Mouse (Mus musculus) intestine, embryonic 15.5 days (tissue): ENCODE measurements around the gene F12. TPM values are rescaled to one million over a fixed set of nuclear protein-coding genes. Genes with fewer than 3 reads are reported as not detected.
A peak's percentile ranks its signal among the peaks of the same experiment; 100 is the strongest.

ENCODE experiments used
- ATAC-seq: fragments of 200-750 bp; cut with Nextera tagmentation; 2 replicates; pipeline ENCODE4 v1.8.0; 2017; ENCODE audit warnings: moderate TSS enrichment, moderate library complexity
- H3K27ac ChIP-seq: fragments of 300-500 bp; sonication (generic); 2 replicates; pipeline ENCODE4 v1.5.1; 2015; ENCODE audit warnings: mild to moderate bottlenecking, inconsistent platforms
- H3K27me3 ChIP-seq: fragments of 300-500 bp; sonication (generic); replicated peaks from 2 replicates; pipeline ENCODE4 v1.6.1; 2015; ENCODE audit warnings: inconsistent platforms
- H3K36me3 ChIP-seq: fragments of 300-500 bp; sonication (generic); 2 replicates; pipeline ENCODE4 v1.6.1; 2015; ENCODE audit warnings: inconsistent platforms
- H3K4me1 ChIP-seq: fragments of 300-500 bp; sonication (generic); replicated peaks from 2 replicates; pipeline ENCODE4 v1.6.1; 2015; ENCODE audit warnings: inconsistent platforms
- H3K4me2 ChIP-seq: fragments of 300-500 bp; sonication (generic); replicated peaks from 2 replicates; pipeline ENCODE4 v1.6.1; 2015; ENCODE audit warnings: mild to moderate bottlenecking, inconsistent platforms
- H3K4me3 ChIP-seq: fragments of 300-500 bp; sonication (generic); replicated peaks from 2 replicates; pipeline ENCODE4 v1.5.1; 2015; ENCODE audit warnings: inconsistent platforms
- H3K9ac ChIP-seq: fragments of 300-500 bp; sonication (generic); 2 replicates; pipeline ENCODE4 v1.6.1; 2015; ENCODE audit warnings: inconsistent platforms
- H3K9me3 ChIP-seq: fragments of 300-500 bp; sonication (generic); 2 replicates; pipeline ENCODE4 v1.6.1; 2016; ENCODE audit warnings: inconsistent platforms
- WGBS: fragments of 180-500 bp; shearing (Covaris S2); methylation state at CpG from one replicate; pipeline ENCODE4 v1.1.7; 2015; 5-methylcytosine and 5-hydroxymethylcytosine counted together
- polyA plus RNA-seq: library from polyadenylated mRNA; unstranded; fragments of >200 nt; fragmentation: Nextera tagmentation; extraction: Ambion mirVana; gene quantifications from 2 replicates; pipeline ENCODE4 v1.2.1, GENCODE M21; 2015

The F12 gene
- polyA plus RNA-seq, 1 experiment from 2014 or later: 1.8 TPM

DNA sequence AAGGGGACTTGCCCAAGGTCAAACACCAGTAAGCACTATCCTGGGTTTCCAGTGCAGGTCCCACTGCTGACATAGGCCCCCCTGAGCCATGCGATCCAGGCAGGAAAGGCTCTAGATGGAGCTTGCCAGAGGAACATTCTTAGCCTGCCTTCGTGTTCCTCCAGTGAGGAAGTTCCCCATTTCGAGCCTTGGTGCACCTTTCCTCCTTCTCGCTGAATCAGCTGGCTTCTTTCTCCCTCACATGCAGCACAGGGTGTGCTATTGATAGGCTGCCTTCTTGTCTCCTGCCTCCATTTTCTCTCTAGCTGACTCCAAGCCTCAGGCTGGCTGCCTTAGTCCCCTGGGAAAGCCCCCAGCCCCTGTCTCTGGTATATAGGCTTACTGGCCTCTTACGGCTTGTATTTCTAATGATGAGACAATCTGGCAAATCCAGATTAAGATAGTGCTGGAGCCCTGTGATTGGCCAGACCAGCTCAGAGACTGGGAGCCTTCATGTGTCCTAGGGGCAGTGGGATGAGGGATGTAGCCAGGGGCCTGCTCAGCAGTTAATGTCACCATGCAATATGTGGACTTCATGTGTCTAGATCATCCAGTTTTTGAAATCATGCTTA, 39.3 kb upstream of the F12 start:
- Histone ChIP-seq H3K27me3 (no peaks in the 10 kb centered on the region), H3K9ac (no peak overlapping the region), H3K9me3 (no peaks in the 10 kb centered on the region), H3K36me3 (0 out of 2 replicates have a peak, but pooled peaks cover 3% of the 10 kb centered on the region), H3K4me1 (peaks cover 24% of the 10 kb centered on the region), H3K4me2 (no peak overlapping the region), H3K4me3 (no peak overlapping the region), H3K27ac (no peak overlapping the region)
- WGBS: 76% methylated on average over 5 of the region's 5 CpGs
- ATAC-seq: no peak

DNA sequence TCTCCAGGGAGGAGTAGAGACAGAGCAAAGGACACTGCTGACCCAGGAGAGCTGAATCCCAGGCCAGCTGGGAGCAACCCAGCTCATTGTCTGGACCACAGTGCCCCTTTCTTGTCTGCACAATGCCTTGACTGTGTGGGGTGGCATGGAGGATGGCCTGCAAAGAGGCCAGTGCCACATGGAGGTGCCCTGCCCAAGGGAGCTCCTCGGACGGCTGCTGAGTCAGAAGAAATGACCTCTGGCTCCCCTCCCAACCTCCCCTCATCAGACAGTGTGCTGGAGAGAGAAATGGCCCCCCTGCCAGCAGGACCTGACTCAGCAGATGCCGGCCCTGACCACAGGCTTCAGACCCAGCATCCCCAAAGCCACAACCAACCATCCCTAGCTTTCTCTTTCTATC, 38.6 kb upstream of the F12 start:
- H3K9ac ChIP-seq: no peak overlapping the region
- no peaks in the 10 kb centered on the region for H3K9me3 ChIP-seq
- no peak overlapping the region for H3K4me3 ChIP-seq
- peak overlapping the region; percentile 98 for H3K4me2 ChIP-seq
- H3K36me3 ChIP-seq: 0 out of 2 replicates have a peak, but pooled peaks cover 3% of the 10 kb centered on the region
- 0 out of 2 replicates have a peak overlapping the region, but pooled peaks have one; percentile 27 for H3K27ac ChIP-seq
- peaks cover 20% of the 10 kb centered on the region for H3K4me1 ChIP-seq
- no peaks in the 10 kb centered on the region for H3K27me3 ChIP-seq
- ATAC-seq: no peak
- WGBS: 38% methylated on average over 3 of the region's 3 CpGs

DNA sequence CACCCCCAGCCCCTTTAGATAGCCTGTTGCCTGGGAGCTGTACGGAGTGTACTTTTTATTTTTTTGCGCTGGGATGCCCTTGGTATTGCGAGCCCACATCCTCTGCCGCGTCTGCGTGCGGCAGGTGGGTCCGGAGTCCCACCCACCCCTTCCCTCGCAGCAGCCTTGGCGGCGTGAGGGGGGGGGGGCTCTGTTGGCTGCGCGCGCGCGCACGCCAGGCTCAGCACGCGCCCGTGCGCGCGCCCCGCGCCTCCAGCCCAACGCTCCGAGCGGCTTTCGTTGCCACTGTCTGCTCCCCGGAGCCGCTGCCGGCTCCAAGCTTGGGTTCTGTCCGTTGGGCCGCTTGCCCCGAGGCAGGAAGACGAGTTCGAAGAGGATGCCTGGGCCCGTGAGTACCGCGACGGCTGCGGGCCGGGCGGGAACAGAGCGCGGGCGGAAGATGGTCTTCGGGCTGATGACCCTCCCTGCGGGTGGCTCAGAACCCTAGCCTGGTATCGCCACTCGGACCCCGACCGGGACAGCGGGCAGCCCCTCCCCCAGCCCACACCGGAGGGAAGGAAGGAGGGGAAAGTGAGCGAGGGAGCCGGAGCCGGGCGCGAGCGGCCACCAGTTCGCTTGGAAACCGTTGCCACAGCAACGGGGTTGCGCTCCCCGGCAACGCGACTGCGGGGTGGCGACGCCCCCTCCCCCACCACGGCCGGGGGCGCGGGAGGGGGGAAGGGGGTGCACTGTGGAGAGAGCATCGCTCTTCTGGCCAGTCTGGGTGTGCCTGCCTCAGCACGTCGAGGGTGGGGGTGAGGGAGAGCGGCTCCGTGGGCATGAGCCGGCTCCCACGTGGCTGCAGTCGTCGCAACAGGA, 37.7 kb upstream of the F12 start, which contains the start of gene Prr7:
TSS of gene Prr7 (plus strand) at position 241 of the 858 bp plus-strand sequence.
- peak within 1 kb of the TSS; percentile 71 for H3K9ac ChIP-seq
- peak within 1 kb of the TSS; percentile 72 for H3K27ac ChIP-seq
- ATAC-seq: peak; percentile 62
- WGBS: under 1% methylated on average over 82 of the region's 84 CpGs
- H3K4me2 ChIP-seq: peak within 1 kb of the TSS; percentile 98
- H3K4me3 ChIP-seq: peak within 1 kb of the TSS; percentile 65
- peaks cover 20% of the 10 kb centered on the region for H3K4me1 ChIP-seq
- peaks cover 9% of the 10 kb centered on the region; the same call in 1 of the 2 replicates for H3K36me3 ChIP-seq
- H3K9me3 ChIP-seq: no peaks in the 10 kb centered on the region
- no peaks in the 10 kb centered on the region for H3K27me3 ChIP-seq

DNA sequence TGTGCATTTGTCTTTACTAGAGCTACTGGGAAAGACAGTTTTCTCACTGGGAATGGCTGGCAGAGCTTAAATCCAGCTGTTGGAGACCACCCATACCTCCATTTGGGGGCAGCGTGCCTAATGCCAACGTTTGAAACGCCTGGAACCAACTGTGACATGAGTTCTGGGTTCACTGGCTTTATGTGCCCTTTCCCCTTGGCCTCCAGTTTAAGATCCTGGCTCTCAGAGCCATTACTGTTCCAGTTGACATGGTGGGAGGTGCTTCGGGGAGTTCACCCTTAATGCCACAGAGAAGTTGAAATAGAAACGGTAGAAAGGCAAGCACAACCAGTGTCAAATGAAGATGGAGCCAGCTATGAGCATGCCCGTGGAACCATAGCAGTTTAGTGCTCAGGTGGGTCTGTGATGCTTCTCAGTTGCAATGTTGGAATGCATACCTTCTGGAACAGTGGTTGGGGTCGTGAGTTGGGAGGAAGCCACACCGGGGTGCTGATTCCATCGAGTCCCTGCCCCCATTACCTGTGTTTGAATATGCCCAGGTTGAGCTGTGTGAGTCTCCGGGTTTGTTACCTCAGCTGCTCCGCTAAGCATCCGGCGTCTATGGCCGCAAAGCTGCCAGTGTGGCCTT, 36.9 kb upstream of the F12 start:
- Histone ChIP-seq H3K9me3 (no peaks in the 10 kb centered on the region), H3K4me1 (peaks cover 20% of the 10 kb centered on the region), H3K4me2 (peak overlapping the region; percentile 98), H3K9ac (peak overlapping the region; percentile 71; the same call in 1 of the 2 replicates), H3K36me3 (peaks cover 15% of the 10 kb centered on the region), H3K27ac (peak overlapping the region; percentile 72; the same call in 1 of the 2 replicates), H3K4me3 (peak overlapping the region; percentile 65), H3K27me3 (no peaks in the 10 kb centered on the region)
- 15% methylated on average over 14 of the region's 14 CpGs for WGBS
- ATAC-seq: no peak

DNA sequence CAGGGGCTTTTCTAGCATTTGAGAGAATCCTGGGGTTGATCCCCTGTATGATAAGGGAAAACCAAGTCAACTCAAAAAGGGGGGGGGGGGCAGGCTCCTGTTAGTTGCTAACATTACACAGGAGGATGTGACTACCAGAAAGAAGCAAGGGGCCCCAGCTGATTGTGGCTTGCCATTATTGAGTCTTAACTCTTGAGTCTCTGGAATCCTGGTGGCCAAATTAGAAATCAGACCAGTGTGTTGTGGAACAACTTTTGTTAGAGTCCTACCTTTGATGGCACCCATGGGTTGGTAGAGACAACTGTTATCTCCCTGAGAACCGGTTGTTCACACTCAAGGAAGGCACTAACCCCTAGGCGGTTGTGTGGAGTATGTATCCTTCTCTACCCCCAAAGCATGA, 36.4 kb upstream of the F12 start:
- 60% methylated on average over 2 of the region's 2 CpGs for WGBS
- Histone ChIP-seq H3K9ac (no peak overlapping the region), H3K4me3 (no peak overlapping the region), H3K4me1 (peaks cover 20% of the 10 kb centered on the region), H3K36me3 (peaks cover 18% of the 10 kb centered on the region), H3K27ac (no peak overlapping the region), H3K9me3 (no peaks in the 10 kb centered on the region), H3K27me3 (no peaks in the 10 kb centered on the region), H3K4me2 (no peak overlapping the region)
- ATAC-seq: no peak

DNA sequence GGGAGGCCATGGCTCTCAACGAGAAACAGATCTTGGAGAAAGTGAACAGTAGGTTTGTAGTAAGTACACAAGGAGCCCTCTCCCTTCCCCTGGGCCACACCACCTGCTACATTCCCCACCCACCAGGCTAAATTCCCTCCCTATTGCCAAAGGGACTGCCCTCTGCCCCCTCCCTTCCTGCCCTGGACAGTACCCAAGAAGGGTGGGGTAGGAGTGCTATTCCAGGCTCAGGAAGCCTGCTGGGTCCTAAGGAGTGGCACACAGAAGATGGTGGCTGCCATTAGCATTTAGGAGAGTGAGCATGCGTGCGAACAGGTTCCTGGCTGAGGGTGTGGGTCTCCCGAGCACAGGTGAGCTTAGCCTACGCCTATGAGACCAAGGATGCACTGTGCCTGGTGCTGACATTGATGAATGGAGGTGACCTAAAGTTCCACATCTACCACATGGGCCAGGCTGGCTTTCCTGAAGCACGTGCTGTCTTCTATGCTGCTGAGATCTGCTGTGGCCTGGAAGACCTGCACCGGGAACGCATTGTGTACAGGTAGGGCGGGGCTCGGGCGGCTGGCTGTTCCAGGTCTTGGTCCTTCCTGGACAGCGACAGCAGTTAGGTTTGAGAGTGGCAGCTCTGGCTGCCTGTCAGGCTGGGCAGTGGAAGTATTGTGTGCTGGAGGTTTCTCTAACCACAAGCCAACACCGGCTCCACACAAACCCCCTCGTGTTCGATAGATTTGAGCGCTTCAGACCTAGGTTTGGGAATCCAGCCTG, 25.4 kb upstream of the F12 start:
- no peak overlapping the region for H3K4me2 ChIP-seq
- H3K9ac ChIP-seq: no peak overlapping the region
- 0 out of 2 replicates have a peak, but pooled peaks have one; percentile 9 for ATAC-seq

DNA sequence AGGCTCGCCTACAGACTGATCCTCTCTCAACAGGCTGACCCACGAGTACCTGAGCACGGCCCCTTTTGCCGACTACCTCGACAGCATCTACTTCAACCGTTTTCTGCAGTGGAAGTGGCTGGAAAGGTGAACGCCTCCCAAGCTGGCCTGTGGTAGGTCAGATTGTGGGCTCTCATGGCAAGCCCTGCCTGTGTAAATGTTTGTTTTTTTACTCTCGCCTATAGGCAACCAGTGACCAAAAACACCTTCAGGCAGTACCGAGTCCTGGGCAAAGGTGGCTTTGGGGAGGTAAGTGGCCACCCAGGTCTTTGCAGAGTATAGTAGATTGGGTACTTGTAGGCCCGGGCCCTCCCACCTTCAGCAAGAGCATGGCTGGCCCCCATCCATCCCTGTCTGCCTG, 24.7 kb upstream of the F12 start:
- H3K4me2 ChIP-seq: no peak overlapping the region
- WGBS: 87% methylated on average over 10 of the region's 10 CpGs
- ATAC-seq: no peak

More for the DNA sequence above, 25.4 kb upstream of the F12 start:
- Histone ChIP-seq H3K9me3 (no peaks in the 10 kb centered on the region), H3K27me3 (no peaks in the 10 kb centered on the region), H3K4me3 (no peak overlapping the region), H3K27ac (no peak overlapping the region), H3K36me3 (peaks cover 48% of the 10 kb centered on the region), H3K4me1 (peaks cover 11% of the 10 kb centered on the region)
- WGBS: 87% methylated on average over 16 of the region's 16 CpGs

DNA sequence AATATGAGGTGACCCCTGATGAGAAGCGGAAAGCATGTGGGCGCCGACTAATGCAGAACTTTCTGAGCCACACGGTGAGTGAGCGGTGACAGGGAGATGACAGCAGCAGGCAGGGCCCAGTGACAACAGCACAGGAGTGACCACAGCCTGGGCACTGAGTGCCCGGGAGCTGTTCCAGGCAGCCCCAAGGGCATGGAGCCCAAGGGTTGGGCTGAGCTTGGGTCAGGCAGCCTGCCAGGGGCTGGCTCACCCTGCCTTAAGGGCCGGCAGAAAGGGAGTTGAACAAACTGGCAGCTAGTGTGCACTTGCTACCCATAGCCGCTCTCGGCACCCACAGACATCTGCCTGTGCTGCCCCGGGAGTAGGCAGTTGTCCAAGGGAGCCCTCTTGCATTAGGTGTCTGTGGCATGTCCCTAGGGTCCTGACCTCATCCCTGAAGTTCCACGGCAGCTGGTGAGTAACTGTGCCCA, 24.0 kb upstream of the F12 start:
- Histone ChIP-seq H3K4me1 (peaks cover 21% of the 10 kb centered on the region), H3K9me3 (no peaks in the 10 kb centered on the region), H3K4me2 (no peak overlapping the region), H3K4me3 (no peak overlapping the region), H3K36me3 (peaks cover 45% of the 10 kb centered on the region), H3K27me3 (no peaks in the 10 kb centered on the region), H3K27ac (no peak overlapping the region), H3K9ac (no peak overlapping the region)
- WGBS: 92% methylated on average over 11 of the region's 11 CpGs
- no peak for ATAC-seq

More for the DNA sequence above, 24.7 kb upstream of the F12 start:
- no peak overlapping the region for H3K9ac ChIP-seq
- no peaks in the 10 kb centered on the region for H3K27me3 ChIP-seq
- peaks cover 48% of the 10 kb centered on the region for H3K36me3 ChIP-seq
- H3K4me3 ChIP-seq: no peak overlapping the region
- no peaks in the 10 kb centered on the region for H3K9me3 ChIP-seq
- no peak overlapping the region for H3K27ac ChIP-seq
- H3K4me1 ChIP-seq: peaks cover 17% of the 10 kb centered on the region

DNA sequence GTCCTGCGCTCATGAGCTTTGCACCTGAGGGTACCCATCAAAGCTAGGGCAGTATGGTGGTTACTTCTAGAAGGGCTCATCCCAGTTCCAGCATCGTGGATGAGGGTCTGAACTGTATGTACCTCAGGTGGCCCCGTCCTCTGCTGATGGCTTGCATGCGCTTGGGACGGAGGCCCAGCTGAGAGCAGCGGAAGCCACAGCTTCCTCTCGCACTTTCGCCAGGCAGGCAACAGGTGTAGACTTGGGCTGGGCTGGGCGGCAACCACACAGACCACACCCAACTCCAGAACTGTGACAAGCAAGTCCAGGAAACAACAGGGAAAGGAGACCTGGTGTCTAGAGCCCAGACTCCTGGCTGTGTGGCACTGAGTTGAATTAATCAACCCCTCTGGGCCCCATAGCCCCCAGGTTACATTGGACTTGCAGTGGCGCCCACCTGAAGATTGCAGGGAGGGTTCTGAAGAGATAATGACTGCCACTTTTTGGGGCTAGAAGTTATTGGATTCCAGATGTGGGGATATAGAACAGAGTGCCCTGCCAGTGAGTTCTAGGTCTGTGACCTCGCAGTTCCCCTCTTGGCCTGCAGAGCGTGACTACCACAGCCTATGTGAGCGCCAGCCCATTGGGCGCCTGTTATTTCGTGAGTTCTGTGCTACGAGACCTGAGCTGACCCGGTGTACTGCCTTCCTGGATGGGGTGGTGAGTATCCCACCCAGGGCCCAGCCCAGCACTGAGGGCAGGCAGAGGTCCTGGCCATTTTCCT, 23.3 kb upstream of the F12 start:
- H3K27ac ChIP-seq: no peak overlapping the region
- no peak for ATAC-seq
- H3K4me2 ChIP-seq: no peak overlapping the region
- H3K4me3 ChIP-seq: no peak overlapping the region
- 84% methylated on average over 17 of the region's 17 CpGs for WGBS
- no peaks in the 10 kb centered on the region for H3K27me3 ChIP-seq
- H3K9me3 ChIP-seq: no peaks in the 10 kb centered on the region
- peaks cover 43% of the 10 kb centered on the region for H3K36me3 ChIP-seq
- H3K9ac ChIP-seq: no peak overlapping the region
- H3K4me1 ChIP-seq: peaks cover 21% of the 10 kb centered on the region

DNA sequence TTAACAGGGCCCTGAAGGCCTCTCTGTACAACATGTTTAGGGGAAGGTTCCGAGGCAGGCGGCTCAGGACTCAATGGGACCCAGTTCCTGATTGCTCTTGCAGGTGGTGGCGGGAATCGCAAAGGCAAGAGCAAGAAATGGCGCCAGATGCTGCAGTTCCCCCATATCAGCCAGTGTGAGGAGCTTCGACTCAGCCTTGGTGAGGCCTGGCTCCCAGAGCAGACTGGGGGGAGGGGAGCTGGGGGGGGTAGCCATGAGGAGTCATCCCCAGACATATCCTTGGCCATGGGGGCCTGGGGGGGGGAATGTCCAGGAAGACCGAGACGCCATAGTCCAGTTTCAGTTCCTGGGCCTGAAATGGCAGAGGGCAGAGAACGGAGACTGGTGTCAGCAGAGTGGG, 22.6 kb upstream of the F12 start:
- ATAC-seq: no peak
- peaks cover 38% of the 10 kb centered on the region for H3K36me3 ChIP-seq

DNA sequence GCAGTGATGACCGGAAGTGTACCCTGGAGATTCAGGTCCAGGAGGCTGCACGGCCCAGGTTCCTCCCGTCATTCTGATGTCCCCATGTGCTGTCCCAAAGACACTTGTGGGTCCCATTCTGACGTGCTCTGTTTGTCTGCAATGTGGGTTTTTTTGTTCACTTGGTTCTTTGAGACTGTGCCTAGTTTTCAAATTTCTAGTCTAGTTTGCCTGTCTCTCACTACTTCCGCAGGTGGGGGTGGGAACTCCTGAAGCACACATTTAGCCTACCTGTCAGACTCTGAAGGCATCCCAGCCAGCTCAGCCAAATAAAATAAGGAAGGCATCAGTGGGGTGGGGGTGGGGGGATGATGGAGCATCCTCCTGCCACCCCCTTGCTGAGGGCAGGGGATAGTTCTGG, 21.5 kb upstream of the F12 start:
- Histone ChIP-seq H3K27ac (no peak overlapping the region), H3K4me2 (no peak overlapping the region)
- no peak for ATAC-seq

More for the DNA sequence above, 22.6 kb upstream of the F12 start:
- Histone ChIP-seq H3K9me3 (no peaks in the 10 kb centered on the region), H3K27me3 (no peaks in the 10 kb centered on the region), H3K4me2 (no peak overlapping the region), H3K27ac (no peak overlapping the region), H3K4me3 (no peak overlapping the region), H3K4me1 (peaks cover 21% of the 10 kb centered on the region), H3K9ac (no peak overlapping the region)
- WGBS: 92% methylated on average over 9 of the region's 9 CpGs

More for the DNA sequence above, 21.5 kb upstream of the F12 start:
- H3K9ac ChIP-seq: no peak overlapping the region
- WGBS: 93% methylated on average over 5 of the region's 5 CpGs
- H3K27me3 ChIP-seq: no peaks in the 10 kb centered on the region
- H3K9me3 ChIP-seq: no peaks in the 10 kb centered on the region
- H3K4me3 ChIP-seq: no peak overlapping the region
- H3K36me3 ChIP-seq: peaks cover 32% of the 10 kb centered on the region
- H3K4me1 ChIP-seq: peaks cover 28% of the 10 kb centered on the region
